Mouse (Mus musculus): ENCODE measurements around the gene Apobec3.
"Not testable (repeated sequence)": the region's sequence is repeated elsewhere in the genome, so short reads cannot be mapped to it uniquely, and the experiment has no call there.

Gene Apobec3

GRCm38 (mm10) chr15:79927637-79928122, 36.2 kb downstream of the Apobec3 start:
- DNase-seq (ENCODE audit: low read depth) = peak; percentile 88

GRCm38 (mm10) chr15:79928316-79928715, 36.9 kb downstream of the Apobec3 start:
- DNase-seq (ENCODE audit: low read depth) = no peak

GRCm38 (mm10) chr15:79928736-79929135, 37.3 kb downstream of the Apobec3 start:
- no peak for DNase-seq (ENCODE audit: low read depth)

- DNase-seq (ENCODE audit: low read depth) = no peak
These were observed 38.3 kb downstream of the Apobec3 start for GRCm38 (mm10) chr15:79929734-79930133.

GRCm38 (mm10) chr15:79931496-79932141, 40.2 kb downstream of the Apobec3 start:
- no peak for DNase-seq (ENCODE audit: low read depth)

GRCm38 (mm10) chr15:79932323-79932987, 41.0 kb downstream of the Apobec3 start:
- peak; percentile 60 for DNase-seq (ENCODE audit: low read depth)

GRCm38 (mm10) chr15:79933052-79933669, 41.7 kb downstream of the Apobec3 start:
- no peak for DNase-seq (ENCODE audit: low read depth)

- DNase-seq (ENCODE audit: low read depth) = no peak
These were observed 42.4 kb downstream of the Apobec3 start for GRCm38 (mm10) chr15:79933670-79934514.

GRCm38 (mm10) chr15:79934776-79935175, 43.3 kb downstream of the Apobec3 start:
- DNase-seq (ENCODE audit: low read depth) = no peak

GRCm38 (mm10) chr15:79935654-79936373, 44.4 kb downstream of the Apobec3 start:
- no peak for DNase-seq (ENCODE audit: low read depth)

GRCm38 (mm10) chr15:79936374-79936751, 44.9 kb downstream of the Apobec3 start:
- no peak for DNase-seq (ENCODE audit: low read depth)

- DNase-seq (ENCODE audit: low read depth) = no peak
These were observed 47.6 kb downstream of the Apobec3 start for GRCm38 (mm10) chr15:79939020-79939419.

GRCm38 (mm10) chr15:79939501-79939900, 48.0 kb downstream of the Apobec3 start:
- DNase-seq (ENCODE audit: low read depth) = not testable (repeated sequence)

GRCm38 (mm10) chr15:79939913-79940312, 48.5 kb downstream of the Apobec3 start:
- DNase-seq (ENCODE audit: low read depth) = no peak

- no peak for DNase-seq (ENCODE audit: low read depth)
These were observed 49.5 kb downstream of the Apobec3 start for GRCm38 (mm10) chr15:79940932-79941331.

GRCm38 (mm10) chr15:79942541-79942940, 51.1 kb downstream of the Apobec3 start:
- no peak for DNase-seq (ENCODE audit: low read depth)

GRCm38 (mm10) chr15:79943584-79943983, 52.1 kb downstream of the Apobec3 start:
- DNase-seq (ENCODE audit: low read depth) = no peak

GRCm38 (mm10) chr15:79944948-79945347, 53.5 kb downstream of the Apobec3 start:
- DNase-seq (ENCODE audit: low read depth) = no peak

GRCm38 (mm10) chr15:79946022-79946421, 54.6 kb downstream of the Apobec3 start:
- peak; percentile 59 for DNase-seq (ENCODE audit: low read depth)

- DNase-seq (ENCODE audit: low read depth) = no peak
These were observed 55.3 kb downstream of the Apobec3 start for GRCm38 (mm10) chr15:79946790-79947189.

- DNase-seq (ENCODE audit: low read depth) = no peak
These were observed 56.2 kb downstream of the Apobec3 start for GRCm38 (mm10) chr15:79947681-79948080.

Measured in fibroblast of lung, adult 2 months (primary cell).